Mouse (Mus musculus): ENCODE results near the gene Polr3h.

DNA sequence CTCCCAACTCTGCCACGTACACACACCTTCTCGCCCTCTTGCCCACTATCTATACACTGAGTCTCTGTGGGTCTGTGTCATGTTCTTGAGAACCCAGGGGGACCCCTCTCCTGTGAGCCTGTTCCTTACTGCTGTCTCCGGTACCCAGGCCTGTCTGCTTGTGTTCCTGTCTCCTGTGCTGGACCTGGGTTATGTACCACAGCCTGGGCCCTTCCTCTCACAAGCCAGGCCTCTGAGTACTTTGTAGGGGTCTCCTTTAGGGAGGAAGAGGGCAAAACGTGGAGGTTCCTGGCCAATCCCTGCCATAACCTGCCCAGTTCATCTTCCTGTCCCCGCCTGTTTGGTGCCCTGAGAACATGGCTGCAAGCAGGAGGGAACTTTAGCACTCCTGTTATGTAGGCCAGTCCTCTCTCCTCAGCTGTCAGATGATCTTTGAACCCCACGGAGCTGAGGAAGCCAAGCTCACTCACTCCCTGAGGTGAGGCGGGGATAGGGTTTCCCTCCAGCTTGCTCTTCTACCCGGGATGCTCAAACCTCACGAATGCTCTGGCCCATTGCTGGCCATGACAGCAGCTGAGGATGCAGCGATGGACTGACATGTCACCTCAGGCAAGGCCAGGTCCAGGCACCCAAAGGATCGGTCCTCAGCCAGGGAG, 23.6 kb upstream of the Polr3h start:
- no peak for TF ChIP-seq CTCF (IDR thresholded peaks at IDR 0.05; ENCODE audit: borderline replicate concordance, extremely low read depth, insufficient read depth, insufficient read length)
- no peak for TF ChIP-seq POLR2A (IDR thresholded peaks at IDR 0.05; ENCODE audit: borderline replicate concordance, extremely low read depth, insufficient read depth, insufficient read length, poor library complexity, severe bottlenecking)

All from brain, embryonic 14.5 days (tissue).